Mouse (Mus musculus): ENCODE data around the gene Tmem237. TPM values are rescaled to one million over a fixed set of nuclear protein-coding genes. Genes with fewer than 3 reads are reported as not detected.

Tmem237 gene
- total and polyA plus RNA-seq, 2 experiments from 2014 or later: 36.2 to 62.6 TPM

DNA sequence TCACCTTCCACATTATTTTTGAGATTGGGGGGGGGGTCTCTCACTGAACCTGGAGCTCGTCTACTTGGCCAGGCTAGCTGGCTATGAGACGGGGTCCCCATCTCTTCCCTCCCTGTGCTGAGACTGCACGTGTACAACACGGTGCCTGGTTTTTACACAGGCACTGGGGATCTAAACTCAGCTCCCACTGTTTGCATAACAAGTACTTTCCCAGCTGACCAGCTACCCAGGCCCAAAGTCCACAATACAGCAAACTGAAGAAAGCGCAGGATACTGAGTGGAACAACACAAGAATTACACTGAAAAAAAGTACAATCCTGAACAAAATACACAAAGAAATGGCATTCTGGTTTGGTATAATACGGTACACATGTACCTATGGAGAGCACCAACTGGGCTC is 18.1 kb downstream of the Tmem237 start:
- 93% methylated on average over 6 of the region's 6 CpGs for WGBS
- DNase-seq (no peak), ATAC-seq (no peak)
- no peaks in the 10 kb centered on the region for H3K4me1 ChIP-seq (ENCODE audit: insufficient read depth)
- TF ChIP-seq CTCF (IDR thresholded peaks at IDR 0.05; ENCODE audit: low read depth): no peak
- peaks cover 46% of the 10 kb centered on the region for H3K36me3 ChIP-seq (ENCODE audit: insufficient read depth)
- no peak overlapping the region for H3K4me2 ChIP-seq (ENCODE audit: low read depth)
- no peak overlapping the region for H3K4me3 ChIP-seq (ENCODE audit: low read depth, low read length)
- H3K9ac ChIP-seq: no peak overlapping the region
- H3K27ac ChIP-seq (ENCODE audit: low read depth, low read length): no peak overlapping the region
- H3K9me3 ChIP-seq (ENCODE audit: low read length): no peaks in the 10 kb centered on the region
- H3K27me3 ChIP-seq (ENCODE audit: insufficient read depth, low read length): no peaks in the 10 kb centered on the region

DNA sequence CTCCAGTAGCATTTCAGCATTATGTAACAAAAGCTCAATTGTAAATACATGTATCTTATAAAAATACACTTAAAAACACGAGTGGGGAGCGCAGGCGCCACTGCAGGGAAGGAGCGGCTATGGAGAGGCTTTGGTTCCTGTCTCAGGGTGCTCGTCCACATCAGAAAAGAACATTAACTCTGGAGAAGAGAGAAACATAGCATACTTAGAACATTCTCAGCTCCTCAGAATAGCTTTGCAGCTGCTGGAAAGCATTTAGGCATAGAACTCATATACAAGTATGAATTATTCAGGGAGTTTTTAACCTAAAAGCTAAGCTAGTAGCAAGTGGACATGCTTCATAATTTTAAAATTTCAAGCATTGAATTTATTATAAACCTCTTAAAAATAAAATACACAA is 19.2 kb downstream of the Tmem237 start:
- Histone ChIP-seq H3K27ac (ENCODE audit: low read depth, low read length) (no peak overlapping the region), H3K9ac (no peak overlapping the region), H3K27me3 (ENCODE audit: insufficient read depth, low read length) (no peaks in the 10 kb centered on the region), H3K4me3 (ENCODE audit: low read depth, low read length) (no peak overlapping the region), H3K4me1 (ENCODE audit: insufficient read depth) (no peaks in the 10 kb centered on the region), H3K36me3 (ENCODE audit: insufficient read depth) (peaks cover 39% of the 10 kb centered on the region), H3K9me3 (ENCODE audit: low read length) (no peaks in the 10 kb centered on the region), H3K4me2 (ENCODE audit: low read depth) (no peak overlapping the region)
- DNase-seq (no peak), ATAC-seq (no peak)
- WGBS: 92% methylated on average over 5 of the region's 5 CpGs
- TF ChIP-seq CTCF (IDR thresholded peaks at IDR 0.05; ENCODE audit: low read depth): no peak

DNA sequence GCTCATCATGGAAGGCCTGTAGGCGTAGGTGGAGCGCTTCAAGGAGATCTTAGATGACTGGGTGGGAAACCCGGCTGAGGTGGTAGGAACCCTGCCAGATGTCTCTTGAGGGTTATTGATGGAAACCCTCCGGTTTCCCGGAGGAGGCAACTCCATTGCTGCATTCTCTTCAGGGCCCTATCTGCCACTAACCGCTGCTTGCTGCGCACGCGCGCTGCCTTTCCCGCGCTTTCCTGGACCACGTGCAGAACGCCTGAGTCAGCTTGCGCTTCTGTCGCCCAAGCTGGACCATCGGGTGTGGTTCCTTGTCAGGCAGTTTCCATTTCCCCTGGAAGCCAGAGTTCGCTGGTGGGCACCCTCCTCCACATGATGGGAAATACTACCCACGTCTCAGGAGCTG is 25.5 kb downstream of the Tmem237 start, which contains the start of gene C2cd6:
Gene C2cd6, minus strand, starts transcription at position 196 of the 400 bp plus-strand sequence.
- H3K4me3 ChIP-seq (ENCODE audit: low read depth, low read length): no peak within 1 kb of the TSS

DNA sequence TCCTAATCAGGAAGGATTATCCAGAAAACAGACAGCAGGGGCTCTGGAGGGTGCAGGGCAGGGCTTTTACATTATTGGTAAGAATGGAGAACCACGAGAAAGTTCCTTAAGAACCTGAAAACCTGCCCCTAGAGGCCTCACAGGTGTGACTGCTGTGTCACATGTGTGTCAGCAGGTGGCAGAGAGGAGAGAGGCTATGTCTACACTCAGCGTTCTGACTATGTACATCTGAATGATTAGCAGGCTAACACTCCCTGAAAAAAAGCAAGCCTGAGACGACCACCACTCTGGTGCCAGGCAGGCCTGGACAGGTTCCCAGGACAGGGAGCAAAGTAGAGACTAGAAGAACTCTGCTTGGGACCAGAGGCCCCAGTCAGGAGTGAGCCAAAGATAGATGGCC is 49.3 kb downstream of the Tmem237 start:
- H3K27ac ChIP-seq (ENCODE audit: low read depth, low read length): no peak overlapping the region
- no peaks in the 10 kb centered on the region for H3K36me3 ChIP-seq (ENCODE audit: insufficient read depth)
- H3K4me3 ChIP-seq (ENCODE audit: low read depth, low read length): no peak overlapping the region
- H3K9me3 ChIP-seq (ENCODE audit: low read length): no peaks in the 10 kb centered on the region
- no peaks in the 10 kb centered on the region for H3K27me3 ChIP-seq (ENCODE audit: insufficient read depth, low read length)
- ATAC-seq (no peak), DNase-seq (no peak)
- no peak overlapping the region for H3K9ac ChIP-seq
- no peaks in the 10 kb centered on the region for H3K4me1 ChIP-seq (ENCODE audit: insufficient read depth)
- 17% methylated on average over 3 of the region's 3 CpGs for WGBS
- no peak overlapping the region for H3K4me2 ChIP-seq (ENCODE audit: low read depth)
- no peak for TF ChIP-seq CTCF (IDR thresholded peaks at IDR 0.05; ENCODE audit: low read depth)

More for the DNA sequence above, 25.5 kb downstream of the Tmem237 start, which contains the start of gene C2cd6:
- WGBS: 93% methylated on average over 19 of the region's 19 CpGs
- no peak within 1 kb of the TSS for H3K9ac ChIP-seq
- no peaks in the 10 kb centered on the region for H3K4me1 ChIP-seq (ENCODE audit: insufficient read depth)
- no peak for TF ChIP-seq CTCF (IDR thresholded peaks at IDR 0.05; ENCODE audit: low read depth)
- no peak for ATAC-seq
- peaks cover 10% of the 10 kb centered on the region; the same call in 1 of the 2 replicates for H3K36me3 ChIP-seq (ENCODE audit: insufficient read depth)
- no peaks in the 10 kb centered on the region for H3K27me3 ChIP-seq (ENCODE audit: insufficient read depth, low read length)
- no peak for DNase-seq
- no peak within 1 kb of the TSS for H3K4me2 ChIP-seq (ENCODE audit: low read depth)
- no peaks in the 10 kb centered on the region for H3K9me3 ChIP-seq (ENCODE audit: low read length)
- H3K27ac ChIP-seq (ENCODE audit: low read depth, low read length): no peak within 1 kb of the TSS

DNA sequence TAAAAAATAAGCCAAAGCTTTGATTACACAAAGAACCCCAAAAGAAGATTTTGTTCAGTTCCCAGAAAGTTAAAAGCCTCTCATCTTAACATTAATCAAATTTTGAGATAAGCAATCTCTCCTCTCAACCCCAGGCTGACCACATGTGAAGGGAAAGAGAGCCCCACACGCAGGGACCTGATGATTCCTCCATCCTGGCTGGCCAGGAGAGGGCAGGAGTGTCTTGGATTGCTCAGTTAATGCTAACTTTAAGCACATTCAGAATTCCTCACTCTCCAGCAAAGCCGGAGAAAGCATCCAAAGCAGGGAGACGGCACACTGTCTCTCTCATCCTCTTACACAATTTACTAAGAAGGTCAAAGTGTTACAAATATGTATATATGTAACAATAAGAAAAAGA is 52.2 kb downstream of the Tmem237 start:
- Histone ChIP-seq H3K4me2 (ENCODE audit: low read depth) (no peak overlapping the region), H3K9me3 (ENCODE audit: low read length) (no peaks in the 10 kb centered on the region), H3K9ac (no peak overlapping the region), H3K4me1 (ENCODE audit: insufficient read depth) (no peaks in the 10 kb centered on the region), H3K4me3 (ENCODE audit: low read depth, low read length) (no peak overlapping the region), H3K27me3 (ENCODE audit: insufficient read depth, low read length) (no peaks in the 10 kb centered on the region), H3K36me3 (ENCODE audit: insufficient read depth) (no peaks in the 10 kb centered on the region), H3K27ac (ENCODE audit: low read depth, low read length) (no peak overlapping the region)
- 10% methylated on average over 3 of the region's 3 CpGs for WGBS
- DNase-seq: peak; percentile 1
- ATAC-seq: no peak
- TF ChIP-seq CTCF (IDR thresholded peaks at IDR 0.05; ENCODE audit: low read depth): peak; percentile 60

DNA sequence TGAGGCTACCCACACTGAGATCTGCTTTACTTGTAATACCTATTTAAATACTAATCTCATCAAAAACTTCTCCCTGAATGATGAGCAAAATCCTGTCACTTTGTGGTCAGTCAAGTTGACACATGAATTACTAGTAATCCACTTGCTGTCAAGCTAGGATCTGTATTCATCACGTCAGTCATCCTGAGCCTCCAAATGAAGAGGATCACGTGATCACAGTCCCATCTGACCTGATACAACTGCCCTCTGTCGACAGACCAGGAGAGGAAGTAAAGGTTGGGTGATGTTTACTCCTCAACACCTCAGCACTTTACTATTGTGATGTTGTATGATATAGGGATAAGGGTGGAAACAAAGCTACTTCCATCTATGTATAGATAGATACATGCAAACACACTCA is 56.5 kb downstream of the Tmem237 start:
- no peak for ATAC-seq
- Histone ChIP-seq H3K9ac (no peak overlapping the region), H3K4me2 (ENCODE audit: low read depth) (no peak overlapping the region), H3K4me3 (ENCODE audit: low read depth, low read length) (no peak overlapping the region), H3K36me3 (ENCODE audit: insufficient read depth) (no peaks in the 10 kb centered on the region), H3K4me1 (ENCODE audit: insufficient read depth) (no peaks in the 10 kb centered on the region), H3K27me3 (ENCODE audit: insufficient read depth, low read length) (no peaks in the 10 kb centered on the region), H3K27ac (ENCODE audit: low read depth, low read length) (no peak overlapping the region), H3K9me3 (ENCODE audit: low read length) (no peaks in the 10 kb centered on the region)
- TF ChIP-seq CTCF (IDR thresholded peaks at IDR 0.05; ENCODE audit: low read depth): no peak
- WGBS: 55% methylated on average over 3 of the region's 3 CpGs
- no peak for DNase-seq

DNA sequence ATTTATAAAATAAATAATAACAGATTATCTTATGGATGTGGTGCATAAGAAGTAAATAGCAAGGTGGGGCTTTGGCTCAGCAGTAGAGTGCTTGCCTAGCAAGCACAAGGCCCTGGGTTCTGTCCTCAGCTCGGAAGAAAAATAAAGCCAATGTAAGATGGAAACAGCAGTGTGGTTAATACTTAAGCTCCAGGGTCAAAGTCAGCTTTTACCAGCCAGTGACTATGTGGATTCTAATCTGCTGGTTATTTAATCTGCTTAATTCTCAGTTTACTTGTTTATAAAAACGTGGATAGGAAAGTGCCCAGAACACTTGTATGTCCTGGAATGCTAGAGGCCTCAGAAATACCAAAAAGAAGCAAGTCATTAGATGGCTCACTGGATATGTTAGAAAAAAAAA is 63.3 kb downstream of the Tmem237 start:
- Histone ChIP-seq H3K9ac (no peak overlapping the region), H3K36me3 (ENCODE audit: insufficient read depth) (no peaks in the 10 kb centered on the region), H3K27me3 (ENCODE audit: insufficient read depth, low read length) (no peaks in the 10 kb centered on the region), H3K4me3 (ENCODE audit: low read depth, low read length) (no peak overlapping the region), H3K9me3 (ENCODE audit: low read length) (no peaks in the 10 kb centered on the region), H3K4me1 (ENCODE audit: insufficient read depth) (no peaks in the 10 kb centered on the region), H3K27ac (ENCODE audit: low read depth, low read length) (no peak overlapping the region), H3K4me2 (ENCODE audit: low read depth) (no peak overlapping the region)
- no peak for ATAC-seq
- 80% methylated on average over 2 of the region's 2 CpGs for WGBS
- no peak for TF ChIP-seq CTCF (IDR thresholded peaks at IDR 0.05; ENCODE audit: low read depth)
- DNase-seq: no peak

DNA sequence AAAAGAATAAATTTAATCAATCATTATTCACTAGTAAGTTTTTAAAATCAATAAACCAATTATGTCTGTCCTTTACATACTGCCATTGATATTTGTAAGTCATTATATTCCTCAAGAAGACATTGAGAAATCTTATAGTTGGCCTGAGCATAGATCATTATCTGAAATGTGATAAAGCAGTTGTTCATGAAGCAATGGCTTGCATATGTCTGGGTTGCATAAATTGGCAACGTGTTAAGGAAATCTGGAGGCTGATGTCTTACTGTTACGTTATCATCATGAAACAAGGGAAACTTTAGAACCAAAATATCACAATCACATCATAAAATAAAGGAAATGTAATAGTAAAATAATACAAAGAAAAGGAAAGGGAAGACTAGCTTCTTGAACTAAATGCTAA is 68.9 kb downstream of the Tmem237 start:
- H3K27ac ChIP-seq (ENCODE audit: low read depth, low read length): no peak overlapping the region
- H3K9me3 ChIP-seq (ENCODE audit: low read length): no peaks in the 10 kb centered on the region
- ATAC-seq: no peak
- no peak for DNase-seq
- H3K4me3 ChIP-seq (ENCODE audit: low read depth, low read length): no peak overlapping the region
- H3K27me3 ChIP-seq (ENCODE audit: insufficient read depth, low read length): no peaks in the 10 kb centered on the region
- WGBS: 63% methylated on average over 2 of the region's 2 CpGs
- H3K4me1 ChIP-seq (ENCODE audit: insufficient read depth): no peaks in the 10 kb centered on the region
- H3K9ac ChIP-seq: no peak overlapping the region
- no peak overlapping the region for H3K4me2 ChIP-seq (ENCODE audit: low read depth)
- no peaks in the 10 kb centered on the region for H3K36me3 ChIP-seq (ENCODE audit: insufficient read depth)
- TF ChIP-seq CTCF (IDR thresholded peaks at IDR 0.05; ENCODE audit: low read depth): no peak

Other genes with a start within 250 kb of the Tmem237 start
- 40.9 and 44.6 TPM in 2 replicates for gene Trak2, start 147.0 kb downstream of the Tmem237 start, total RNA-seq (2014; rRNA removed)
- 9.0 and 12.8 TPM in 2 replicates for gene Trak2, start 147.0 kb downstream of the Tmem237 start, polyA plus RNA-seq (2015; fragmentation: Nextera tagmentation; extraction: Ambion mirVana)
- 39.8 and 44.4 TPM in 2 replicates for gene Stradb, start 146.9 kb downstream of the Tmem237 start, total RNA-seq (2014; rRNA removed)
- 92.6 and 99.6 TPM in 2 replicates for gene Stradb, start 146.9 kb downstream of the Tmem237 start, polyA plus RNA-seq (2015; fragmentation: Nextera tagmentation; extraction: Ambion mirVana)
- not detected in 2 replicates for gene C2cd6, start 25.5 kb downstream of the Tmem237 start, total RNA-seq (2014; rRNA removed)
- gene C2cd6, start 25.5 kb downstream of the Tmem237 start, polyA plus RNA-seq (2015; fragmentation: Nextera tagmentation; extraction: Ambion mirVana): not detected in 2 replicates
- gene Mpp4, start 43.0 kb upstream of the Tmem237 start, total RNA-seq (2014; rRNA removed): 1.9 and 2.1 TPM in 2 replicates
- gene Mpp4, start 43.0 kb upstream of the Tmem237 start, polyA plus RNA-seq (2015; fragmentation: Nextera tagmentation; extraction: Ambion mirVana): 0.47 and 0.65 TPM in 2 replicates
- gene Als2, start 116.8 kb upstream of the Tmem237 start, total RNA-seq (2014; rRNA removed): 27.5 and 39.4 TPM in 2 replicates
- gene Als2, start 116.8 kb upstream of the Tmem237 start, polyA plus RNA-seq (2015; fragmentation: Nextera tagmentation; extraction: Ambion mirVana): 7.8 and 11.0 TPM in 2 replicates
- gene Cdk15, start 136.5 kb upstream of the Tmem237 start, total RNA-seq (2014; rRNA removed): 0.14 TPM in 1 of 2 replicates, not detected in the other
- 0.62 and 1.0 TPM in 2 replicates for gene Cdk15, start 136.5 kb upstream of the Tmem237 start, polyA plus RNA-seq (2015; fragmentation: Nextera tagmentation; extraction: Ambion mirVana)

Data from forebrain, postnatal 0 days (tissue).